Mouse (Mus musculus) hindbrain, embryonic 16.5 days (tissue): ENCODE measurements at regions not wholly inside any gene's neighbourhood (a gene's known extent, or its start where the extent isn't known, plus 50 kb on each side); places are given as distances from the start of the nearest gene placed in this dataset.

Source experiments
- ATAC-seq: fragments of 200-750 bp; cut with Nextera tagmentation; 2 replicates; pipeline ENCODE4 v1.8.0; 2017; ENCODE audit warnings: moderate TSS enrichment, moderate library complexity
- H3K27ac ChIP-seq: fragments of 300-500 bp; sonication (generic); 2 replicates; pipeline ENCODE4 v1.5.1; 2014; ENCODE audit warnings: low read depth, mild to moderate bottlenecking, control low read depth, low read length, moderate library complexity
- H3K27me3 ChIP-seq: fragments of 300-500 bp; sonication (generic); replicated peaks from 2 replicates; pipeline ENCODE4 v1.6.1; 2014; ENCODE audit warnings: low read length; ENCODE audit not compliant: control insufficient read depth, insufficient read depth
- H3K36me3 ChIP-seq: fragments of 300-500 bp; sonication (generic); 2 replicates; pipeline ENCODE4 v1.6.1; 2014; ENCODE audit warnings: mild to moderate bottlenecking, low read length, moderate library complexity, mixed read lengths; ENCODE audit not compliant: control insufficient read depth, insufficient read depth
- H3K4me1 ChIP-seq: fragments of 300-500 bp; sonication (generic); 2 replicates; pipeline ENCODE4 v1.6.1; 2014; ENCODE audit warnings: low read depth, low read length; ENCODE audit not compliant: control insufficient read depth, insufficient read depth
- H3K4me2 ChIP-seq: fragments of 300-500 bp; sonication (generic); 2 replicates; pipeline ENCODE4 v1.6.1; 2014; ENCODE audit warnings: mild to moderate bottlenecking, low read length, control low read depth, moderate library complexity
- H3K4me3 ChIP-seq: fragments of 300-500 bp; sonication (generic); 2 replicates; pipeline ENCODE4 v1.5.1; 2014; ENCODE audit warnings: mild to moderate bottlenecking, low read length, control low read depth, moderate library complexity
- H3K9ac ChIP-seq: fragments of 300-500 bp; sonication (generic); 2 replicates; pipeline ENCODE4 v1.6.1; 2014; ENCODE audit warnings: low read depth, mild to moderate bottlenecking, control low read depth, low read length, moderate library complexity
- H3K9me3 ChIP-seq: fragments of 300-500 bp; sonication (generic); 2 replicates; pipeline ENCODE4 v1.6.1; 2014; ENCODE audit warnings: mild to moderate bottlenecking, low read length, moderate library complexity; ENCODE audit not compliant: control insufficient read depth
- WGBS: fragments of 180-500 bp; shearing (Covaris S2); extraction: QIAGEN DNeasy Blood & Tissue Kit; methylation state at CpG from one replicate; pipeline ENCODE4 v1.1.7; 2014; 5-methylcytosine and 5-hydroxymethylcytosine counted together

DNA sequence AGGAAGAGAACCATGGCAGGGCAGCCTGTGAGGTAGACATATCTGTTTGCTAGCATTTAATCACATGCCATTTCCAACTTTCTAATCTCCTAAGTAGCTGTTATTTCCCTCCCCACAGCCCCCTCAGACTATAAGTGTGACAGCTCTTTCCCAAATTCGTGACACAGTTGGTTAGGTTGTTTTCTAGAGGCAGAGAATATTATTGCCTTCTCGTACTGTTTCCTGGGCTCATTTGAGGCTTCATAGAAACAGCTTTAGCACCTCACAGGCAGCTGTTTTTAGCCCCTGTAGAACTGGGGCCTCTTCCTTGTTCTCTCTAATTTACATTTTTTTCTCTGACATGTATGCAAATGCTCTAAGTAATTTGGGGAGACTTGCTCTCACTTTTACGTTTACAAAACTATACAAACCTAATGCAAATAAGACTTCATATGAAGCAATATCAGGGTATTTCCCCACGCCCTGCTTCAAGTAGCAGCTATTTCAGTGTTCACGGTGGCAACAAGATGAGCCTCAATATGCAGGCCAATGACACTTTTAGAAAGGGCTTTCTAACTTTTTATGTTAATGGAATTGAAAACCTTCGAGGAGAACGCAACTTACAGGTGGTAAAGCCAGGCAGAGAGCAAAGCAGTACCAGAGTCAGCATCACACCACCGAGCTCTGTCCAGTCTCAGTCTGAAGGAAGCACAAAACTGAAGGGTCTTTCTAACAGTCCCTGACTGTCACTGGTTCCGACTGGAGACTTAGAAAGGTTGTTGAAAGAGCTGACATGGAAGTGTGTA is 79.4 kb downstream of the Fam43a start:
- 81% methylated on average over 9 of the region's 9 CpGs for WGBS
- Histone ChIP-seq H3K9ac (no peak overlapping the region), H3K4me3 (no peak overlapping the region), H3K27me3 (no peaks in the 10 kb centered on the region), H3K9me3 (no peaks in the 10 kb centered on the region), H3K36me3 (no peaks in the 10 kb centered on the region), H3K27ac (no peak overlapping the region), H3K4me1 (no peaks in the 10 kb centered on the region), H3K4me2 (no peak overlapping the region)
- ATAC-seq: no peak

GRCm38 (mm10) chr16:30679493-30679811 is 79.9 kb downstream of the Fam43a start:
- H3K27me3 ChIP-seq: no peaks in the 10 kb centered on the region
- H3K9me3 ChIP-seq: no peaks in the 10 kb centered on the region
- no peaks in the 10 kb centered on the region for H3K36me3 ChIP-seq
- H3K27ac ChIP-seq: no peak overlapping the region
- H3K4me3 ChIP-seq: no peak overlapping the region
- no peak overlapping the region for H3K4me2 ChIP-seq
- H3K9ac ChIP-seq: no peak overlapping the region
- H3K4me1 ChIP-seq: no peaks in the 10 kb centered on the region
- 88% methylated on average over 3 of the region's 3 CpGs for WGBS
- no peak for ATAC-seq

- Histone ChIP-seq H3K4me1 (no peaks in the 10 kb centered on the region), H3K36me3 (no peaks in the 10 kb centered on the region), H3K9ac (no peak overlapping the region), H3K4me2 (no peak overlapping the region), H3K27me3 (no peaks in the 10 kb centered on the region), H3K27ac (no peak overlapping the region), H3K4me3 (no peak overlapping the region), H3K9me3 (no peaks in the 10 kb centered on the region)
- WGBS: 77% methylated on average over 4 of the region's 4 CpGs
- ATAC-seq: no peak
Measured at GRCm38 (mm10) chr16:30681421-30681820, 81.9 kb downstream of the Fam43a start.

DNA sequence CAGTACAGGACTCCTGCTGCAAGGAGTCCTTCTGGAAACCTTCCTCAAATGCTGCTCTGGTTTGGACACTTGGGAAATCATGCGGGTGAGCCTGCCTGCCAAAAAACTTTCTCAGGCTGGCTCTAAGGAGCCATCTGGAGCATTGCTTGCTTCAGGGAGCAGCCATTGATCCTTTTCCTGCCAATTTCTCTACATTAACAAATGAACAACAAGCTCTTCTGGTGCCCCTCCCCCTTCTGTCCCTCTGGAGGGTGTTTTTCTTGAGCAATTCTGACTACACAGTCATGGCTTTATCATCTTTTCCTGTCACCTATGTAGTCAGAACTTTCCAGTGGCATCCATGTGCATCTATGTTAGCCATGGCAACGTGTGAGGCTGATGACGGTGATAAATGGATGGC is 84.5 kb downstream of the Fam43a start:
- H3K27ac ChIP-seq: no peak overlapping the region
- H3K9me3 ChIP-seq: no peaks in the 10 kb centered on the region
- no peak overlapping the region for H3K9ac ChIP-seq
- WGBS: 84% methylated on average over 3 of the region's 3 CpGs
- no peak for ATAC-seq
- no peak overlapping the region for H3K4me2 ChIP-seq
- no peaks in the 10 kb centered on the region for H3K4me1 ChIP-seq
- H3K27me3 ChIP-seq: no peaks in the 10 kb centered on the region
- H3K4me3 ChIP-seq: no peak overlapping the region
- no peaks in the 10 kb centered on the region for H3K36me3 ChIP-seq

- Histone ChIP-seq H3K27me3 (no peaks in the 10 kb centered on the region), H3K4me3 (no peak overlapping the region), H3K4me1 (no peaks in the 10 kb centered on the region), H3K9ac (no peak overlapping the region), H3K4me2 (no peak overlapping the region), H3K9me3 (no peaks in the 10 kb centered on the region), H3K27ac (no peak overlapping the region), H3K36me3 (no peaks in the 10 kb centered on the region)
- no peak for ATAC-seq
- WGBS: 83% methylated on average over 6 of the region's 6 CpGs
Measured at GRCm38 (mm10) chr16:30686536-30686935, 87.0 kb downstream of the Fam43a start.

DNA sequence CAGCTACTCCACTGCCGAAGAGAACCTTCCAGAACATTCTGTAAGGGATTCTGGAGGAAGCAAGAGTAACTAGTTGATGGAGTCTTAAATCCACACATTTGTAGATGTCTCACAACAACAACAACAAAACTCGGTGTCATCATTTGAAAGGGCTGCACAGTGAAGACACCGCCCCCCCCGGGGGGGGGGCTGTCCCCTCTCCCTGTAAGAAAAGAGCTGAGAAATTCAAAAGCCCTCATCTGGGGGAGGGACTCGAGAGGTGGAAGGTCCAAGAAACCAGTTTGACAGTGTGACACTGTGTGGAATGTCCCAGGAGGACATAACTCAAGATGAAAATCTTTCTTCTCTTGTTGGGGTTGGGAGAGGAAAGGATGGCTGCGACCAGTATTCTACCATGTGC is 87.7 kb downstream of the Fam43a start:
- Histone ChIP-seq H3K36me3 (no peaks in the 10 kb centered on the region), H3K27ac (no peak overlapping the region), H3K4me2 (no peak overlapping the region), H3K4me3 (no peak overlapping the region), H3K9me3 (no peaks in the 10 kb centered on the region), H3K4me1 (no peaks in the 10 kb centered on the region), H3K9ac (no peak overlapping the region), H3K27me3 (no peaks in the 10 kb centered on the region)
- no peak for ATAC-seq
- 84% methylated on average over 6 of the region's 6 CpGs for WGBS

- no peaks in the 10 kb centered on the region for H3K4me1 ChIP-seq
- no peak overlapping the region for H3K4me2 ChIP-seq
- no peak for ATAC-seq
- no peak overlapping the region for H3K27ac ChIP-seq
- H3K27me3 ChIP-seq: no peaks in the 10 kb centered on the region
- no peak overlapping the region for H3K4me3 ChIP-seq
- 87% methylated on average over 8 of the region's 8 CpGs for WGBS
- no peaks in the 10 kb centered on the region for H3K9me3 ChIP-seq
- no peaks in the 10 kb centered on the region for H3K36me3 ChIP-seq
- H3K9ac ChIP-seq: no peak overlapping the region
Measured at GRCm38 (mm10) chr16:30687682-30688081, 88.2 kb downstream of the Fam43a start.

GRCm38 (mm10) chr16:30690531-30690930 is 91.0 kb downstream of the Fam43a start:
- Histone ChIP-seq H3K27ac (no peak overlapping the region), H3K27me3 (no peaks in the 10 kb centered on the region), H3K4me1 (no peaks in the 10 kb centered on the region), H3K4me3 (no peak overlapping the region), H3K9ac (no peak overlapping the region), H3K36me3 (no peaks in the 10 kb centered on the region), H3K4me2 (no peak overlapping the region), H3K9me3 (no peaks in the 10 kb centered on the region)
- 70% methylated on average over 4 of the region's 4 CpGs for WGBS
- ATAC-seq: no peak

DNA sequence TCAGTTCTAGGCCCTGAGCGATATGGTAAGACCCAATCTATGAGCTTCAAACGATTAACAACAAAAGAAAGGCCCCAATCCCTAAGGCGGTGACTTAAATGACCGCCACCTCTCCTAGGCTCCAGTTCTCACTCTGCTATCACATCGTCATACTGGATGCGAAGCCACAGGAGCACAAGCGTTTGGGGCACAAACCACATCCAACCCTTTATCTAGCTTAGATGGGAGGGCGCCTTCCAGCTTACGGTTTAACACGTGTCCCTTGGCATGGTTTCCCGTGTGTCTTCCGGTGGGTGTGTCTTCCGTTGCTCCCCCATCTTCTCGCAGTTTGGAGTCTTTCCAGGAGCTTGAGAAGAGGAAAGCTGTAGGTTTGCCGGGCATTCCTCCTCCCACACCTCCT is 92.4 kb downstream of the Fam43a start:
- no peak for ATAC-seq
- H3K4me2 ChIP-seq: no peak overlapping the region
- H3K4me3 ChIP-seq: no peak overlapping the region
- no peak overlapping the region for H3K9ac ChIP-seq
- no peaks in the 10 kb centered on the region for H3K4me1 ChIP-seq
- H3K9me3 ChIP-seq: no peaks in the 10 kb centered on the region
- H3K27me3 ChIP-seq: no peaks in the 10 kb centered on the region
- H3K36me3 ChIP-seq: no peaks in the 10 kb centered on the region
- WGBS: 91% methylated on average over 15 of the region's 15 CpGs
- H3K27ac ChIP-seq: no peak overlapping the region
